Mouse (Mus musculus) embryonic facial prominence, embryonic 14.5 days (tissue): ENCODE measurements around the gene Syne1. TPM values are rescaled to one million over a fixed set of nuclear protein-coding genes. Genes with fewer than 3 reads are reported as not detected.

Source experiments
- ATAC-seq: fragments of 200-750 bp; cut with Nextera tagmentation; 2 replicates; pipeline ENCODE4 v1.8.0; 2017; ENCODE audit warnings: low read depth, moderate number of reproducible peaks, moderate TSS enrichment
- DNase-seq: peaks from one replicate; pipeline ENCODE4 v3.0.0-alpha.2; 2015; ENCODE audit warnings: low spot score
- H3K27ac ChIP-seq: fragments of 300-500 bp; sonication (generic); replicated peaks from 2 replicates; pipeline ENCODE4 v1.5.1; 2014; ENCODE audit warnings: low read depth, mild to moderate bottlenecking, low read length, moderate library complexity
- H3K27me3 ChIP-seq: fragments of 300-500 bp; sonication (generic); replicated peaks from 2 replicates; pipeline ENCODE4 v1.6.1; 2014; ENCODE audit warnings: low read length; ENCODE audit not compliant: control insufficient read depth, insufficient read depth
- H3K36me3 ChIP-seq: fragments of 300-500 bp; sonication (generic); 2 replicates; pipeline ENCODE4 v1.6.1; 2014; ENCODE audit warnings: low read length, mixed read lengths; ENCODE audit not compliant: control insufficient read depth, insufficient read depth
- H3K4me1 ChIP-seq: fragments of 300-500 bp; sonication (generic); 2 replicates; pipeline ENCODE4 v1.6.1; 2014; ENCODE audit warnings: antibody characterized with exemption, low read length; ENCODE audit not compliant: control insufficient read depth, insufficient read depth
- H3K4me2 ChIP-seq: fragments of 300-500 bp; sonication (generic); 2 replicates; pipeline ENCODE4 v1.6.1; 2014; ENCODE audit warnings: low read depth, mild to moderate bottlenecking, low read length, moderate library complexity, mixed read lengths
- H3K4me3 ChIP-seq: fragments of 300-500 bp; sonication (generic); 2 replicates; pipeline ENCODE4 v1.5.1; 2014; ENCODE audit warnings: low read depth, mild to moderate bottlenecking, low read length
- H3K9ac ChIP-seq: fragments of 300-500 bp; sonication (generic); 2 replicates; pipeline ENCODE4 v1.6.1; 2014; ENCODE audit warnings: low read depth, mild to moderate bottlenecking, low read length, moderate library complexity, mixed read lengths
- H3K9me3 ChIP-seq: fragments of 300-500 bp; sonication (generic); 2 replicates; pipeline ENCODE4 v1.6.1; 2016; ENCODE audit warnings: low read length; ENCODE audit not compliant: control insufficient read depth
- WGBS: fragments of 180-500 bp; shearing (Covaris S2); extraction: QIAGEN DNeasy Blood & Tissue Kit; methylation state at CpG from one replicate; pipeline ENCODE4 v1.1.7; 2014; 5-methylcytosine and 5-hydroxymethylcytosine counted together
- polyA plus RNA-seq: library from polyadenylated mRNA; unstranded; fragments of >200 nt; fragmentation: Nextera tagmentation; extraction: Ambion mirVana; gene quantifications from 2 replicates; pipeline ENCODE4 v1.2.1, GENCODE M21; 2014

The Syne1 gene
- polyA plus RNA-seq, 1 experiment from 2014 or later, result 14.4 TPM

- no peak overlapping the region for H3K9ac ChIP-seq
- no peak overlapping the region for H3K27ac ChIP-seq
- DNase-seq, result peak; percentile 9
- 64% methylated on average over 8 of the region's 8 CpGs for WGBS
- no peaks in the 10 kb centered on the region; the same call in 1 of the 2 replicates for H3K36me3 ChIP-seq
- no peak overlapping the region for H3K4me3 ChIP-seq
- no peak overlapping the region for H3K4me2 ChIP-seq
- H3K4me1 ChIP-seq, result no peaks in the 10 kb centered on the region
- no peak for ATAC-seq
- no peaks in the 10 kb centered on the region for H3K27me3 ChIP-seq
- no peaks in the 10 kb centered on the region for H3K9me3 ChIP-seq
These were observed 391.6 kb downstream of the Syne1 start for GRCm38 (mm10) chr10:5159679-5160078.

- H3K27me3 ChIP-seq, result no peaks in the 10 kb centered on the region
- WGBS, result 76% methylated on average over 6 of the region's 6 CpGs
- H3K4me2 ChIP-seq, result no peak overlapping the region
- H3K4me1 ChIP-seq, result no peaks in the 10 kb centered on the region
- DNase-seq (no peak), ATAC-seq (no peak)
- H3K27ac ChIP-seq, result no peak overlapping the region
- no peak overlapping the region for H3K4me3 ChIP-seq
- H3K9ac ChIP-seq, result no peak overlapping the region
- H3K36me3 ChIP-seq, result peaks cover 3% of the 10 kb centered on the region; the same call in 1 of the 2 replicates
- no peaks in the 10 kb centered on the region for H3K9me3 ChIP-seq
These were observed 398.2 kb downstream of the Syne1 start for GRCm38 (mm10) chr10:5153047-5153446.

- no peak for ATAC-seq
These were observed 409.8 kb downstream of the Syne1 start for GRCm38 (mm10) chr10:5141471-5141870.

GRCm38 (mm10) chr10:5139932-5140264 lies 411.4 kb downstream of the Syne1 start:
- Histone ChIP-seq H3K4me2 (no peak overlapping the region), H3K27ac (no peak overlapping the region), H3K4me3 (no peak overlapping the region), H3K9ac (no peak overlapping the region), H3K4me1 (no peaks in the 10 kb centered on the region), H3K9me3 (no peaks in the 10 kb centered on the region), H3K36me3 (0 out of 2 replicates have a peak, but pooled peaks cover 8% of the 10 kb centered on the region), H3K27me3 (no peaks in the 10 kb centered on the region)
- 83% methylated on average over 4 of the region's 4 CpGs for WGBS
- ATAC-seq (no peak), DNase-seq (no peak)

More at GRCm38 (mm10) chr10:5141471-5141870, 409.8 kb downstream of the Syne1 start:
- Histone ChIP-seq H3K27me3 (no peaks in the 10 kb centered on the region), H3K4me2 (no peak overlapping the region), H3K9me3 (no peaks in the 10 kb centered on the region), H3K27ac (no peak overlapping the region), H3K4me1 (no peaks in the 10 kb centered on the region), H3K9ac (no peak overlapping the region), H3K36me3 (peaks cover 15% of the 10 kb centered on the region; the same call in 1 of the 2 replicates), H3K4me3 (no peak overlapping the region)
- WGBS, result 85% methylated on average over 5 of the region's 5 CpGs
- no peak for DNase-seq

- no peak for DNase-seq
- Histone ChIP-seq H3K27ac (no peak overlapping the region), H3K4me1 (no peaks in the 10 kb centered on the region), H3K9ac (no peak overlapping the region), H3K27me3 (no peaks in the 10 kb centered on the region), H3K4me3 (no peak overlapping the region), H3K9me3 (no peaks in the 10 kb centered on the region), H3K4me2 (no peak overlapping the region), H3K36me3 (0 out of 2 replicates have a peak, but pooled peaks cover 8% of the 10 kb centered on the region)
- ATAC-seq, result no peak
- WGBS, result 72% methylated on average over 3 of the region's 3 CpGs
These were observed 411.9 kb downstream of the Syne1 start for GRCm38 (mm10) chr10:5139246-5139931.

GRCm38 (mm10) chr10:5132050-5132449 lies 419.2 kb downstream of the Syne1 start:
- H3K4me2 ChIP-seq, result no peak overlapping the region
- WGBS, result 89% methylated on average over 3 of the region's 3 CpGs

GRCm38 (mm10) chr10:5130495-5130894 lies 420.8 kb downstream of the Syne1 start:
- Histone ChIP-seq H3K4me1 (no peaks in the 10 kb centered on the region), H3K27me3 (no peaks in the 10 kb centered on the region), H3K27ac (no peak overlapping the region), H3K9ac (no peak overlapping the region), H3K9me3 (no peaks in the 10 kb centered on the region), H3K36me3 (peaks cover 20% of the 10 kb centered on the region), H3K4me2 (no peak overlapping the region), H3K4me3 (no peak overlapping the region)
- 80% methylated on average over 1 of the region's 1 CpGs for WGBS
- DNase-seq (no peak), ATAC-seq (no peak)

More at GRCm38 (mm10) chr10:5132050-5132449, 419.2 kb downstream of the Syne1 start:
- no peak for ATAC-seq
- Histone ChIP-seq H3K27ac (no peak overlapping the region), H3K36me3 (peaks cover 9% of the 10 kb centered on the region), H3K27me3 (no peaks in the 10 kb centered on the region), H3K9me3 (no peaks in the 10 kb centered on the region), H3K9ac (no peak overlapping the region), H3K4me3 (no peak overlapping the region), H3K4me1 (no peaks in the 10 kb centered on the region)
- DNase-seq, result no peak

- H3K36me3 ChIP-seq, result peaks cover 62% of the 10 kb centered on the region
- no peak overlapping the region for H3K27ac ChIP-seq
- 98% methylated on average over 7 of the region's 7 CpGs for WGBS
- H3K9ac ChIP-seq, result no peak overlapping the region
- ATAC-seq, result no peak
- no peaks in the 10 kb centered on the region for H3K27me3 ChIP-seq
- H3K4me1 ChIP-seq, result no peaks in the 10 kb centered on the region
- H3K9me3 ChIP-seq, result no peaks in the 10 kb centered on the region
- H3K4me3 ChIP-seq, result no peak overlapping the region
- no peak for DNase-seq
- H3K4me2 ChIP-seq, result no peak overlapping the region
These were observed 426.5 kb downstream of the Syne1 start for GRCm38 (mm10) chr10:5124757-5125156.

- no peak for DNase-seq
- no peak for ATAC-seq
- no peaks in the 10 kb centered on the region for H3K27me3 ChIP-seq
- WGBS, result 84% methylated on average over 6 of the region's 6 CpGs
- no peaks in the 10 kb centered on the region for H3K4me1 ChIP-seq
- no peaks in the 10 kb centered on the region for H3K9me3 ChIP-seq
- H3K9ac ChIP-seq, result no peak overlapping the region
- H3K27ac ChIP-seq, result no peak overlapping the region
- H3K4me2 ChIP-seq, result no peak overlapping the region
- no peak overlapping the region for H3K4me3 ChIP-seq
- H3K36me3 ChIP-seq, result peaks cover 43% of the 10 kb centered on the region
These were observed 434.6 kb downstream of the Syne1 start for GRCm38 (mm10) chr10:5116720-5117119.
